Mouse (Mus musculus) intestine, postnatal 0 days (tissue): ENCODE data around the gene Arhgap18. TPM values are rescaled to one million over a fixed set of nuclear protein-coding genes. Genes with fewer than 3 reads are reported as not detected.

Experiments
- ATAC-seq: fragments of 200-750 bp; cut with Nextera tagmentation; 2 replicates; pipeline ENCODE4 v1.8.0; 2017; ENCODE audit warnings: mild to moderate bottlenecking, moderate TSS enrichment, moderate library complexity
- H3K27ac ChIP-seq: fragments of 300-500 bp; sonication (generic); 2 replicates; pipeline ENCODE4 v1.5.1; 2014; ENCODE audit warnings: mild to moderate bottlenecking, low read depth, low read length, moderate library complexity
- H3K27me3 ChIP-seq: fragments of 300-500 bp; sonication (generic); replicated peaks from 2 replicates; pipeline ENCODE4 v1.6.1; 2014; ENCODE audit warnings: low read length, mixed read lengths; ENCODE audit not compliant: control insufficient read depth, insufficient read depth
- H3K36me3 ChIP-seq: fragments of 300-500 bp; sonication (generic); 2 replicates; pipeline ENCODE4 v1.6.1; 2014; ENCODE audit warnings: mild to moderate bottlenecking, moderate library complexity; ENCODE audit not compliant: control insufficient read depth, insufficient read depth
- H3K4me1 ChIP-seq: fragments of 300-500 bp; sonication (generic); replicated peaks from 2 replicates; pipeline ENCODE4 v1.6.1; 2014; ENCODE audit warnings: antibody characterized with exemption, low read length, mixed read lengths; ENCODE audit not compliant: control insufficient read depth, insufficient read depth
- H3K4me2 ChIP-seq: fragments of 300-500 bp; sonication (generic); replicated peaks from 2 replicates; pipeline ENCODE4 v1.6.1; 2014; ENCODE audit warnings: low read depth, mild to moderate bottlenecking, moderate library complexity
- H3K4me3 ChIP-seq: fragments of 300-500 bp; sonication (generic); 2 replicates; pipeline ENCODE4 v1.5.1; 2014; ENCODE audit warnings: low read depth, low read length
- H3K9ac ChIP-seq: fragments of 300-500 bp; sonication (generic); 2 replicates; pipeline ENCODE4 v1.6.1; 2014; ENCODE audit warnings: mild to moderate bottlenecking, low read depth, low read length
- H3K9me3 ChIP-seq: fragments of 300-500 bp; sonication (generic); 2 replicates; pipeline ENCODE4 v1.6.1; 2016; ENCODE audit warnings: mixed run types; ENCODE audit not compliant: control insufficient read depth
- CTCF ChIP-seq: sonication (generic); IDR thresholded peaks from 2 replicates; pipeline ENCODE4 v1.5.1; 2016; ENCODE audit warnings: low read depth, mild to moderate bottlenecking, control low read depth, antibody characterized with exemption, moderate library complexity
- WGBS: fragments of 180-500 bp; shearing (Covaris S2); extraction: QIAGEN DNeasy Blood & Tissue Kit; methylation state at CpG from one replicate; pipeline ENCODE4 v1.1.7; 2014; 5-methylcytosine and 5-hydroxymethylcytosine counted together
- polyA plus RNA-seq: library from polyadenylated mRNA; unstranded; fragments of >200 nt; fragmentation: Nextera tagmentation; extraction: Ambion mirVana; gene quantifications from 2 replicates; pipeline ENCODE4 v1.2.1, GENCODE M21; 2015

Gene Arhgap18
- polyA plus RNA-seq, 1 experiment from 2014 or later = 30.5 TPM

DNA sequence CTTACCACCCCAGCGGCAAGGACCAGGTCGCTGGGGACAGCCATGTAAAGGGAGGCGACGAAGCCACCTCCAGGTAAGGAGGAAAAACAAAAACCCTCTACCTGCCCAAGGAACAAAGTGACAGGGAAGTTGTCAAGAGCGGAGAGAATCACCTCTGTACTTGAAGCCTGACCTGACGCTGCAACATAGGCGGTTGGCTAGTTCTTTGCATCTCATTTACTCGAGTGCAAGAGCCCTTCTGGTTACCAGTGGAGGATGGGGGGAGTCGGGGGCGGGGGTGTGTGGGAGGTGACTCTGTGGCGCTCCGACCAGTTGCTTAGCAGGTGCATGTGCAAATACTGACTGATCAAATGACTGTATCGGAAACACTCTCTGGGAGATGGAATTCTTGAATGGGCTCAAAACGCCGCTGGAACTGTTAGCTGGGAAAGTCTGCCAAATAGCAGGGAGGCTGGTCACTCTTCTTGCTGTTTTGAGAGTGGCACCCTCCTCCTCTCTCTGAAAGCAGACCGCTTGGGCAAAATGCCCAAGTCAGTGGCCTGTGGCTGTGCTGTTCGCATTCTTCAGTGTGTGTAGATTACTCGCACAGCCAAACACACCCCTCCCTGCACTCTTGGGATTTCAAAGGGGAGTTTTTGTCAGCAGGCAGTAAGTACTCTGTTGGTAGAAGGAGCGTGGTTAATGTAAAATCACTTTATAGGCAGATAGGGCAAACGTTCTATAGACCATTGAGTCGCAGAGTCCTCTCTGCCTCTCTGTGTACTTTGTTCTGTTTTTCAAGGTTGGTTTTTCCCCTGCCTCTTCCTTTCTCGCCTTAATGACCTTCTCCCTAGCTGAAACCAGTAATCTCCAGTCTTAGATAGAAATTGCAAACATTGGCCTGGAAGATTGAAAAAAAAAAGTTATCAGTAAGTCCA, 19.7 kb downstream of the Arhgap18 start:
- Histone ChIP-seq H3K4me1 (peaks cover 8% of the 10 kb centered on the region; the same call in 1 of the 2 replicates), H3K4me2 (peak overlapping the region; percentile 86), H3K9me3 (no peaks in the 10 kb centered on the region), H3K36me3 (no peaks in the 10 kb centered on the region), H3K27ac (peak overlapping the region; percentile 88), H3K9ac (peak overlapping the region; percentile 61), H3K27me3 (no peaks in the 10 kb centered on the region), H3K4me3 (peak overlapping the region; percentile 58)
- TF ChIP-seq CTCF = no peak
- ATAC-seq = peak; percentile 49
- WGBS = under 1% methylated on average over 22 of the region's 22 CpGs

DNA sequence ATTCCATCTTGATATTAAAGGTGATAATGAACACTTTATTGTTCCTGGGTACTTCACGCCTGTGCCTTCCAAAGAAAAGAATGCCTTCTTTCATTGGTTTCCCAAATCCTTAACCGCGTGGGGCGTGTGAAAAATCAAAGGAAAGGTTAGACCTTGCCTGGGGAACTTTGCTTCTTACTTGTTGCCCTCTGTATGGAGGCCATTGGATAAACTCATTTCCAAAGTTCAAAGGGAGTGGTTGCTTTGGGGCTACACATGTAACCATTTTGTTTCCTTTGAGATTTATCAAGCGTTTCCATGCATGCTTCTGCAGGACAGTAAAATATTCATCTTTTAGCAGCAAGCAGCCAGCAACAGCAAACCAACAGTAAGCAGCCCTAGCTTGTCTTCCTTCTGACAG, 20.3 kb downstream of the Arhgap18 start:
- peak overlapping the region; percentile 58 for H3K4me3 ChIP-seq
- no peaks in the 10 kb centered on the region for H3K9me3 ChIP-seq
- peak overlapping the region; percentile 10 for H3K27ac ChIP-seq
- H3K4me1 ChIP-seq = peaks cover 8% of the 10 kb centered on the region; the same call in 1 of the 2 replicates
- 28% methylated on average over 5 of the region's 5 CpGs for WGBS
- ATAC-seq = no peak
- H3K27me3 ChIP-seq = no peaks in the 10 kb centered on the region
- TF ChIP-seq CTCF = no peak
- no peaks in the 10 kb centered on the region for H3K36me3 ChIP-seq
- no peak overlapping the region for H3K9ac ChIP-seq
- peak overlapping the region; percentile 86 for H3K4me2 ChIP-seq

DNA sequence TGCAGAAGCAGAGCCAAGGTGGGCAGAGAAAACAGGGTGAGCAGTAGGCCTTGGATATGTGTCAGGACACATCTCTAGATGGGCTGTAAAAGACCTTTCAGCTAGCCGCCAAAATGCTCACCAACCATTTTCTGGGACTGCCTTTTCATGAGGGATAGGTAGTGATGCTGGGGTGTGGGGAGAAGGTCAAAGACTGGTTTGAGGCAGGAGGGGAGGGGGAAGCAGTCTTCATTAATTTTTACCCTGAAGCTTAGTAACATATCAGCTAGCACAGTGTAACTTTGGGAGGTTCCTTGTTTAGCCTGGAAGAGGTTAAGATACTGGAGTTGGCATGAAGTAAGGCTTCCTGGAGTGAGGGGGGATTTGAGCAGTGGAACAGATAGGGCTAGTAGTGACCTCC, 21.0 kb downstream of the Arhgap18 start:
- WGBS = 23% methylated on average over 1 of the region's 1 CpGs
- H3K4me3 ChIP-seq = peak overlapping the region; percentile 58; the same call in 1 of the 2 replicates
- H3K4me1 ChIP-seq = peaks cover 8% of the 10 kb centered on the region; the same call in 1 of the 2 replicates
- H3K4me2 ChIP-seq = peak overlapping the region; percentile 86
- peak overlapping the region; percentile 10 for H3K27ac ChIP-seq
- no peaks in the 10 kb centered on the region for H3K36me3 ChIP-seq
- no peaks in the 10 kb centered on the region for H3K9me3 ChIP-seq
- H3K9ac ChIP-seq = no peak overlapping the region; the same call in 1 of the 2 replicates
- no peak for TF ChIP-seq CTCF
- no peaks in the 10 kb centered on the region for H3K27me3 ChIP-seq
- no peak for ATAC-seq

DNA sequence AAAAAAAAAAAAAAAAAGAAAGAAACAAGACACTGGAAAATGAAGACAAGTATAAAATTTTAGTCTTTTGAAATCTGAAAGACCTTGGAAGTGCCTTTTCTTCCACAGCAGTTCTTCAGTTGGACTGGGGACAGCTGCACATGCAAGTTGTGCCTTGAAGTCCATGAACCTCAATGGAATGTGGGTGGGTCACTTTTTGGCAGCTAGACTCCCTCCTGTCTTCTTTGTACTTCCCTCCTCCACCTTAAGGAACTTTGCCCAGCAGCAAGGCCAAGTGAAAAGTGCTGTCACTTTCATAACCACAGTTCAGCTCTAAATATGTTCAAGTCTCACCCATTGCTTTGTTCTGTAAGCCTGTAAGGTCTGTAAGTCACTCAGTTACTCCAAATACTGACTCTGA, 23.2 kb downstream of the Arhgap18 start:
- Histone ChIP-seq H3K27ac (no peak overlapping the region), H3K4me3 (no peak overlapping the region), H3K36me3 (no peaks in the 10 kb centered on the region), H3K9me3 (no peaks in the 10 kb centered on the region), H3K9ac (no peak overlapping the region), H3K4me2 (no peak overlapping the region), H3K27me3 (no peaks in the 10 kb centered on the region), H3K4me1 (peaks cover 13% of the 10 kb centered on the region; the same call in 1 of the 2 replicates)
- TF ChIP-seq CTCF = no peak
- ATAC-seq = no peak

DNA sequence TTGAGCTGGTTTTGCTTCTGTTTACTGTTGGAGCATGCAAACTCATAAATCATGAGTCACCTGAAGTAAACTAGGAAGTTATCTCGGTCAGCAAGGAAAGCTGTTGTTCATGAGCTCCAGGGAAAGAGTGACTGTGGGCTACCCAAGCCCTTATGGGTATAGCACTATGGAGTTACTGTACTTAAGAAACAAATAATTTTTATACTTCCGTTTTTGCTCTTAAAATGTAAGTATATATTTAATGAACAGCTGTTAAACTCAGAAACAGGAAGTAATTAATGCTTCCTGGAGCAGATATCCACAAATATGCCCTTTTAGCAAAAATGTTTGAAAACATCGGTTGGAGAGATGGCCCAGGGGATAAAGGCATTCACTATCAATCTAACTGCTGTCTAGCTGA, 27.4 kb downstream of the Arhgap18 start:
- 9% methylated on average over 3 of the region's 3 CpGs for WGBS
- Histone ChIP-seq H3K9ac (no peak overlapping the region), H3K27ac (peak overlapping the region; percentile 30; the same call in 1 of the 2 replicates), H3K36me3 (no peaks in the 10 kb centered on the region), H3K4me3 (no peak overlapping the region), H3K4me1 (peaks cover 9% of the 10 kb centered on the region; the same call in 1 of the 2 replicates), H3K27me3 (no peaks in the 10 kb centered on the region), H3K9me3 (no peaks in the 10 kb centered on the region), H3K4me2 (no peak overlapping the region)
- peak; percentile 58; the same call in 1 of the 2 replicates for ATAC-seq
- TF ChIP-seq CTCF = no peak

DNA sequence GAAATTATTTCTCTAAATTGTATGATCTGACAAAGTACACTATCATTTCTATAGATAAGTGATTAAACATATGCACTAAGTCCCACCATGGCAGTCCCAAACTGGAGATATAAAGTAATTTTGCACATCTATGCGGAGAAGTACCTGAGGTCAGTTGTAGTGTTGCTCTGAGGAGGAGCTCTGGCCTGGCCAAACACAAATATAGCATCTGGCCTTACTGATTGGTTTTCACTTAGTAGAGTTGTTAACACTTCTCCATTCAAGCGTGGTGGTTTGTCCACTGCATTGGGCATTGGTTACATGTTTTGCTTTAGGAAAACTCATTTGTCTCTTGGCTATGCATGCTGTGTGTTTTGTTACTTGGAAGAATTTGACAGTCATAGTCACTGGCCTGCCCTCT, 36.5 kb downstream of the Arhgap18 start:
- 91% methylated on average over 2 of the region's 2 CpGs for WGBS
- H3K4me1 ChIP-seq = no peaks in the 10 kb centered on the region; the same call in none of the 2 replicates
- H3K9ac ChIP-seq = no peak overlapping the region
- TF ChIP-seq CTCF = no peak
- no peak overlapping the region for H3K27ac ChIP-seq
- H3K36me3 ChIP-seq = no peaks in the 10 kb centered on the region
- no peaks in the 10 kb centered on the region for H3K27me3 ChIP-seq
- ATAC-seq = no peak
- no peaks in the 10 kb centered on the region for H3K9me3 ChIP-seq
- H3K4me3 ChIP-seq = no peak overlapping the region
- H3K4me2 ChIP-seq = no peak overlapping the region
